Mouse (Mus musculus) heart, embryonic 13.5 days (tissue): ENCODE results near the gene Dhrs9. TPM values are rescaled to one million over a fixed set of nuclear protein-coding genes. Genes with fewer than 3 reads are reported as not detected.

Experiments
- ATAC-seq: fragments of 200-750 bp; cut with Nextera tagmentation; 2 replicates; pipeline ENCODE4 v1.8.0; 2017; ENCODE audit warnings: moderate TSS enrichment; ENCODE audit not compliant: insufficient number of reproducible peaks, low FRiP score, low TSS enrichment; ENCODE audit errors: extremely low read depth
- H3K27ac ChIP-seq: fragments of 300-500 bp; sonication (generic); replicated peaks from 2 replicates; pipeline ENCODE4 v1.5.1; 2015; ENCODE audit warnings: moderate library complexity, mild to moderate bottlenecking, inconsistent platforms
- H3K27me3 ChIP-seq: fragments of 300-500 bp; sonication (generic); replicated peaks from 2 replicates; pipeline ENCODE4 v1.6.1; 2015; ENCODE audit warnings: mild to moderate bottlenecking, inconsistent platforms
- H3K36me3 ChIP-seq: fragments of 300-500 bp; sonication (generic); 2 replicates; pipeline ENCODE4 v1.6.1; 2015; ENCODE audit warnings: mild to moderate bottlenecking, inconsistent platforms
- H3K4me1 ChIP-seq: fragments of 300-500 bp; sonication (generic); 2 replicates; pipeline ENCODE4 v1.6.1; 2015; ENCODE audit warnings: inconsistent platforms
- H3K4me2 ChIP-seq: fragments of 300-500 bp; sonication (generic); 2 replicates; pipeline ENCODE4 v1.6.1; 2015; ENCODE audit warnings: inconsistent platforms, mild to moderate bottlenecking, moderate library complexity
- H3K4me3 ChIP-seq: fragments of 300-500 bp; sonication (generic); 2 replicates; pipeline ENCODE4 v1.5.1; 2015; ENCODE audit warnings: moderate library complexity, mild to moderate bottlenecking, inconsistent platforms
- H3K9ac ChIP-seq: fragments of 300-500 bp; sonication (generic); 2 replicates; pipeline ENCODE4 v1.6.1; 2015; ENCODE audit warnings: inconsistent platforms, mild to moderate bottlenecking, moderate library complexity
- H3K9me3 ChIP-seq: fragments of 300-500 bp; sonication (generic); 2 replicates; pipeline ENCODE4 v1.6.1; 2016; ENCODE audit warnings: inconsistent platforms
- whole genome bisulfite sequencing: fragments of 180-500 bp; shearing (Covaris S2); methylation state at CpG from one replicate; pipeline ENCODE4 v1.1.7; 2015; ENCODE audit warnings: mixed read lengths; 5-methylcytosine and 5-hydroxymethylcytosine counted together
- polyA plus RNA-seq: library from polyadenylated mRNA; unstranded; fragments of >200 nt; fragmentation: Nextera tagmentation; extraction: Ambion mirVana; gene quantifications from 2 replicates; pipeline ENCODE4 v1.2.1, GENCODE M21; 2015

Gene Dhrs9
- polyA plus RNA-seq, 1 experiment from 2014 or later: not detected

DNA sequence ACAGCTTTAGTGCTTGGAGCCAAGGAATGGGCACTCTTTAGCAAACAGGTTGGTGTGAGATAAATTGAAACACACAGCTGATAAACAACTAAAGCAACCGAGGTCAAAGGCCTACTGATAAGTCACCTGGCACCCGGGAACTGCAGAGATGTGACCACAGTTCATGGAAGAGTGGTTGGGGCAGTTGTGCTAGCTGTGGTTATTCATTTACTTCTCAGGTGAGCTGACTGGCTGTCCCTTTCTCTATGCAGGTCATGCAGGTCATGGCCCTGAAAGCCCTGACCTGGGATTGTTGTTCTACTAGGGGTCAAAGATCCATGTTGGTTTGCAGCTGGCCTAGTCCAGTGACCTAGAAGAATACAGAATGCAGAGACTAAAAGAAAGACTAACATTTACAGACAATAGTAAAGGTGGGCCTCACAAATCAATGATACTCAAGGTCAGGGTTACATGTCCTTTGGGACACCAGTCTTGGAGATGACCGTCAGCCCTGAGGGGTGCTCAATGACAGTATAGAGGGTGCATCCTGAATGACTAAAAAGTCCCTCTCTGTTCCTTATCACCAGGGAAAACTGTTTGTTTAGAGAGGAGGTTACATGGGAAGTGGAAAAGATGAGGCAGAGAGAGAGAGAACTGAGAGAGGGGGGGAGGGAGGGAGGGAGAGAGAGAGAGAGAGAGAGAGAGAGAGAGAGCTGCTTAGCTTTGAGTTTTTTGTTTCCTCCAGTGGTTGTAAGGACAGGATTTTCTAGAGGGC is 6.0 kb downstream of the Dhrs9 start:
- no peaks in the 10 kb centered on the region for H3K36me3 ChIP-seq
- ATAC-seq: no peak
- no peaks in the 10 kb centered on the region for H3K9me3 ChIP-seq
- peaks cover 7% of the 10 kb centered on the region; the same call in 1 of the 2 replicates for H3K4me1 ChIP-seq
- H3K27me3 ChIP-seq: no peaks in the 10 kb centered on the region
- H3K9ac ChIP-seq: no peak overlapping the region
- no peak overlapping the region for H3K27ac ChIP-seq
- no peak overlapping the region for H3K4me2 ChIP-seq
- no peak overlapping the region for H3K4me3 ChIP-seq
- WGBS: 48% methylated on average over 3 of the region's 3 CpGs

DNA sequence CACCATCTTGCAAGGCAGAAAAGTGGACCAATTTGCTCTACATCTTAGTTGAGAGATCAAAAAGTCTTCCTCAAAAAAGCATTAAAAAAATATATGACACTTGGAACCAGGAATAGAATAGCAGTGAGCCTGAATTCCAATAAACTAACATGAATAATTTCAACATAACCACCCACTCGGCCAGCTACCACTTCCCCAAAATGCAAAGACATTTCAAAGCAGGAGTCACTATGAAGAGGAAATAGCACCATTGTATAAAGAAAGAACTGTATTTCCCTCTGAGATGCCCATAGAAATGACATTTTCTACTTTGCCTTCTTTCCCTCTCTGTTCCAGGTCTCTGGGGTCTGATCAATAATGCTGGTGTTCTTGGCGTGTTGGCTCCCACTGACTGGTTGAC is 13.7 kb downstream of the Dhrs9 start:
- no peak overlapping the region for H3K4me3 ChIP-seq
- no peak overlapping the region for H3K9ac ChIP-seq
- H3K27me3 ChIP-seq: no peaks in the 10 kb centered on the region
- no peaks in the 10 kb centered on the region for H3K36me3 ChIP-seq
- H3K4me1 ChIP-seq: peaks cover 5% of the 10 kb centered on the region
- H3K4me2 ChIP-seq: no peak overlapping the region
- H3K27ac ChIP-seq: no peak overlapping the region
- WGBS: 80% methylated on average over 2 of the region's 2 CpGs
- no peaks in the 10 kb centered on the region for H3K9me3 ChIP-seq
- no peak for ATAC-seq

DNA sequence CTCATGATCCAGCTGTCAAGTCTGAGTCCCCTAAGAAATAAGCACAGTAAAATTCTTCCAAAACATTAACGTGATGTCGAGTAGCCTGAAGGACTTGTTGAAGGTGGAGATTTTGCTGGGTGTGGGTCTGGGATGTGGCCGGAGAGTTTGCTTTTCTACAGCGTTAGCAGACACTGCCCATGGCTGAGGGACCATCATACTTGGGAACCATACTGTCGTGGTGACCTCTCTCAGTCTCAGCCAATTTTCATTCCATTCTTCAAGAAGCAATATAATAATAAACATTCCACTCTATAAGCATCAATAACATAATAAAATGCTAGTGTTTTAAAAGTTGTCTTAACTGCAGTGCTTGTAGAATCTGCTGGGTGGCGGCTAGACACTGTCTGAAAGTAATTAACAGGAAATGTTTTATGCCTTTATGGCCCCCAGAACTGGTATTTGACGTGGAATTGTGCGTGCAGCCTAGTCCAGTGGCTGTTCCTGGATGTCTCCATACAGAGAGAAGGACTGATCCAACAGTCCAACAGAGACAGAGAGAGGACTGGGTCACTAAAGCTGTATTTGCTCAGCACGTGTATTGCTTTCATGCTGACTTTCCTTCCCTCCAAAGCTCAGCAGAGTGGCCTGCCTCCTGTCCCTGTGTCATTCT is 15.5 kb downstream of the Dhrs9 start:
- H3K27ac ChIP-seq: no peak overlapping the region
- H3K4me2 ChIP-seq: no peak overlapping the region
- H3K9ac ChIP-seq: no peak overlapping the region
- H3K4me3 ChIP-seq: no peak overlapping the region
- ATAC-seq: no peak
- peaks cover 5% of the 10 kb centered on the region for H3K4me1 ChIP-seq
- H3K36me3 ChIP-seq: no peaks in the 10 kb centered on the region
- no peaks in the 10 kb centered on the region for H3K27me3 ChIP-seq
- WGBS: 77% methylated on average over 9 of the region's 9 CpGs
- H3K9me3 ChIP-seq: no peaks in the 10 kb centered on the region

DNA sequence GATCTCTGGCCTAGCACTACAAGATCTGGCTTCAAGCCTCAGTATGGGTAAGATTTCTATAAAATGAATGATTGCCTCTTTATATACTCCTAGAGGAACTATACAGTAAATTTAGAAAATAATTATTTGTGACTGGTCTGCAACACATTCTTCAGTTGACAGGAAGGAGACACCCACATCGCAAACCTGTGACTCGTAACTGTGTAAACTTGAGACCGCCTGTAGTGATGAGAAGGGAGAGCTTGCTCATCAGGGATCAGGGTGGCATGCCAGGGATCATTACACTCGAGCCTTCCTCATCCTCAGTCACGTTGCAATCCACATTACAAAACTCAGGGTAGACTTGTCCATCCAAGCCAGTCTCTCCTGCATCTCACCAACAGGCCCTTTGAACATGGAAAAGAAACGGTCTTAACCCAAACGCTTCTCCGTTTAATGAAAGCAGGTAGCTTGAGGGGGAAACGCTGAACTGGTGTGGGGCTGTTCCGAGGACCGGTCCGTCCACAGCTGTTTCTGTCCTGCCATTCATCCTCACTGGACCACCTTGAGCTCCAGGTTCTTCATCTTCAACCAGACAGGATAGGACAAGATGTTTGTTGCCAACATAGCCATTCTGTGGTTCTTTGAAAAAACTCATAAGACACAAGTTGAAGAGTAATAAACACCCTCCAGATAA is 16.7 kb downstream of the Dhrs9 start:
- no peak for ATAC-seq
- no peak overlapping the region for H3K27ac ChIP-seq
- H3K9ac ChIP-seq: no peak overlapping the region
- H3K9me3 ChIP-seq: no peaks in the 10 kb centered on the region
- WGBS: 81% methylated on average over 12 of the region's 12 CpGs
- no peak overlapping the region for H3K4me3 ChIP-seq
- H3K36me3 ChIP-seq: no peaks in the 10 kb centered on the region
- H3K4me1 ChIP-seq: peaks cover 11% of the 10 kb centered on the region
- H3K27me3 ChIP-seq: no peaks in the 10 kb centered on the region; the same call in 1 of the 2 replicates
- H3K4me2 ChIP-seq: no peak overlapping the region

DNA sequence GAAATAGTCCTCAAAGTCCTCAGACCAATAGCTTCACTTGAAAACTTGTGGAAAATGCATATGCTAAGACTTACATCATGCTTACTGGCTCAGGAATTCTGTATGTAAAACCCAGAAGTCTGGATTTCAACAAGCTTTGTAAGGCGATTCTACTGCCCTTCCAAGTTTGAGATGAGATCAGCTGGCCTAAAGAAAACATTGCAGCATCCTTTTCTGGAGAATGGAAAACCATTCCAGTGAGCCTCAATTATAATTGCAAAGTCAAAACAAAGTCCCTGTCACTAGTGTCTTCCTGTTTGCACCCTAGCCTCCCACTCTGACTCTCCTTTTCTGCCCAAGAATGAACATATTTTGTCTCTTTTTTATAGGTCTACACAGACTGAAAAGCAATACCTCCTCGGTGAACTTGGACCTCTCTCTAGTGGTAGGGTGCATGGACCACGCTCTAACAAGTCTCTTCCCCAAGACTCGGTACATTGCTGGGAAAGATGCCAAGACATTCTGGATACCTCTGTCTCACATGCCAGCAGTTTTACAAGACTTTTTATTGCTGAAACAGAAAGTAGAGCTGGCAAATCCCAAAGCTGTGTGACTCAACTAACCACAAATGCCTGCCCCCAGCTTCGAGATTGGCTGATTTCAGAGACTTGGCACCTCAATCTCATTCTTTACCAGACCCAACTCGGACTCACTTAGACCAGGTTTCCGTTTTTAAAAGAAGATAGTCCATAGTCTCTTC is 20.8 kb downstream of the Dhrs9 start:
- Histone ChIP-seq H3K4me3 (no peak overlapping the region), H3K36me3 (no peaks in the 10 kb centered on the region), H3K4me2 (no peak overlapping the region), H3K27me3 (no peaks in the 10 kb centered on the region; the same call in 1 of the 2 replicates), H3K27ac (no peak overlapping the region), H3K9me3 (no peaks in the 10 kb centered on the region), H3K4me1 (0 out of 2 replicates have a peak, but pooled peaks cover 6% of the 10 kb centered on the region), H3K9ac (no peak overlapping the region)
- no peak for ATAC-seq
- WGBS: 60% methylated on average over 7 of the region's 7 CpGs

DNA sequence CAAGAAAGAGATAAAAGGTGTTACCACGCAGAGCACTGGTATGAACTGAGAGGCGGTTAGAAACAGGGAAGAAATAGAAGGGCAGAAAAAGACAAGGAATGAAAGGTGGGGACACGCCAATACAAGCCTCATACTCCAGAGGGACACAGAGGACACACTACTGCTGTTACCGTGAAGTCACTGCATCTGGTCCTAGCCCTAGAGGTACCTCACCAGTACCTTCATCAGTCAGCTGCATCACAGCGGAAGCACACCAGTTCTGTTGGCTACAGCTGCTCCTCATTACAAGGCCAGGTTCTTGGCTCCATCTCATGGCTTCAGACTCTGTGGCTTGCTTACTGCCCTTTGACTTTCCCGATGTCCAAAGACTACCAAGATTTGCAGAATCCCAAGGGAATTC is 21.6 kb downstream of the Dhrs9 start:
- WGBS: 75% methylated on average over 6 of the region's 6 CpGs
- no peak overlapping the region for H3K9ac ChIP-seq
- H3K27me3 ChIP-seq: no peaks in the 10 kb centered on the region; the same call in 1 of the 2 replicates
- no peaks in the 10 kb centered on the region for H3K36me3 ChIP-seq
- H3K9me3 ChIP-seq: no peaks in the 10 kb centered on the region
- H3K4me1 ChIP-seq: 0 out of 2 replicates have a peak, but pooled peaks cover 6% of the 10 kb centered on the region
- H3K27ac ChIP-seq: no peak overlapping the region
- H3K4me3 ChIP-seq: no peak overlapping the region
- ATAC-seq: no peak
- H3K4me2 ChIP-seq: no peak overlapping the region

DNA sequence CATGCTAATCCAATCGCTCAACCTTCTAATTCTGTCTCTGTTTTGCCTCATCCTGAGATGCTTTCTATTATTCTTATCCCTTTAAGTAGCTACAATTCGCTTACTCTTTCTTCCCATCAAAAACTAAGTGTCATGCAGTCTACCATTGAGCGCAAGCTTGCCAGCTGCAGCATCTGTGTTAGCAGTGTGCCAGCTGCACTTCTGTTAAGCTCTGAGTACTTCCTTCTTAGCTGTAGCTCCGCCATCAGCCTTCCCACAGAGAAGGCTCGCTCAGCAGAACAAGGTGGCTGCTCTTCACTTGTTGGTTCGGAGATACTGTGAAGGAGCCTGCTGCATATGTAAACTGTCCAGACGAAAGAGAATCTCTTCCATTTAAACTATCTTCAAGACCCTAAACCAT is 22.1 kb downstream of the Dhrs9 start:
- no peak overlapping the region for H3K4me3 ChIP-seq
- no peaks in the 10 kb centered on the region for H3K9me3 ChIP-seq
- H3K27me3 ChIP-seq: no peaks in the 10 kb centered on the region; the same call in 1 of the 2 replicates
- no peak overlapping the region for H3K27ac ChIP-seq
- no peak overlapping the region for H3K4me2 ChIP-seq
- WGBS: 76% methylated on average over 7 of the region's 7 CpGs
- no peaks in the 10 kb centered on the region for H3K36me3 ChIP-seq
- no peak overlapping the region for H3K9ac ChIP-seq
- 0 out of 2 replicates have a peak, but pooled peaks cover 6% of the 10 kb centered on the region for H3K4me1 ChIP-seq
- no peak for ATAC-seq

DNA sequence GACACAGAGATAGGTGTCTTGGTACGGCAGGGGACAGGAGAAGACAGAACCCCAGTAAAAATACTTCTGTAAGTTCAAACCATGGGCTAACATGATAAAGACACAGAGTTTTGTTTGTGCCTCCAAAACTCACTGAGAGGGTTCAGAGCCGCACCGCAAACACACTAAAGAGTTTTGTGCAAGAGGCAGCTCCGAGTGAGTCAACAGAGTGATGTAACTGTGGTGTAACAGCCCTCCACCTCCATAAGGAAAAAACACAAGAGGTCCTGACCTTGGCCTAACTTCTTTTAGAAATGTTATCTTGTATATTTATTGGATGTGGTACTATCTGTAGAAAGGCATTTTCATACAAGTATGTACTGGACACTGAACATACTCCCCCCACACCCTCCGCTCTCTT is 25.4 kb downstream of the Dhrs9 start:
- Histone ChIP-seq H3K4me2 (no peak overlapping the region), H3K27me3 (no peaks in the 10 kb centered on the region; the same call in 1 of the 2 replicates), H3K4me1 (0 out of 2 replicates have a peak, but pooled peaks cover 6% of the 10 kb centered on the region), H3K9me3 (no peaks in the 10 kb centered on the region), H3K27ac (no peak overlapping the region), H3K4me3 (no peak overlapping the region), H3K9ac (no peak overlapping the region), H3K36me3 (no peaks in the 10 kb centered on the region)
- no peak for ATAC-seq
- 83% methylated on average over 5 of the region's 5 CpGs for WGBS

DNA sequence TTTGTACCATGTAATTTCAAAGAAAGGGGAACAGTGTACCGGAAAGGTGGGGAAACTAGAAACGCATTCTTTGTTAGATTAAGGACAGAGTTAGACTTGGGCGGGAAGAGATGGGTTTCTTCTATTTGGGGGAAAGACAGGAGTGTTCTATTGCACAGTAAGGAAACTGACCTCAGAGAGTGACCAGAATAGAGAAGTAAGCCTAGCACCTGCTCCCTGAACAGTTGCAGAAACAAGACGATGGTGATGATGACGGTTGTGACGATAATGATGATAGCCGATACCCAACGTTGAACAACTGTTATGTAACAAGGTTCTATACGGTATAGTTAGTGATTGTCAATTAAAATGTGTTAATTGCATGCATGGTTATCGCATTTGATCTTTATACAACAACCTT is 34.3 kb downstream of the Dhrs9 start:
- 86% methylated on average over 10 of the region's 10 CpGs for WGBS
- Histone ChIP-seq H3K36me3 (no peaks in the 10 kb centered on the region), H3K4me1 (peaks cover 9% of the 10 kb centered on the region; the same call in 1 of the 2 replicates), H3K27ac (no peak overlapping the region), H3K4me3 (no peak overlapping the region), H3K9me3 (no peaks in the 10 kb centered on the region), H3K9ac (no peak overlapping the region), H3K4me2 (no peak overlapping the region), H3K27me3 (no peaks in the 10 kb centered on the region)
- no peak for ATAC-seq

DNA sequence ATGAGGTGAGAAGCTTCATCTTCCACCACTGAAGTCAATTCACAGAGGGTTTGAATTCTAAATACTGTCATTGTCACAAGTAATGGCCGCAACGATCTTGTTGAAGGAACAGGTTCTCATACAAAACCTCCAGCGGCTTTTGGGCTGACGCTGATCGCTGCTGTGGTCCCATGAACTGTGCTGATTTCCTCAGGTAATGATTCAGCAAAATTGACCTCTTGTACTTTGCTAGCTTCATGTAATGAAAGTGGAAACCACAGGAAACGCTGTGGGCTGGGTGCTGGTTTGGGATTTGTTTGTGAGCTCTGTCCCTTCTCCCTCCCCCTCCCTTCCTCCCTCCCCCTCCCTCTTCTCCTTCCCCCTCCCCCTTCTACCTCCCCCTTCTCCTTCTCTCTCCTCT is 34.8 kb downstream of the Dhrs9 start:
- no peaks in the 10 kb centered on the region for H3K27me3 ChIP-seq
- peaks cover 9% of the 10 kb centered on the region; the same call in 1 of the 2 replicates for H3K4me1 ChIP-seq
- no peak overlapping the region for H3K4me3 ChIP-seq
- no peak overlapping the region for H3K27ac ChIP-seq
- no peaks in the 10 kb centered on the region for H3K9me3 ChIP-seq
- no peak overlapping the region for H3K4me2 ChIP-seq
- H3K9ac ChIP-seq: no peak overlapping the region
- WGBS: 75% methylated on average over 6 of the region's 6 CpGs
- no peaks in the 10 kb centered on the region for H3K36me3 ChIP-seq
- no peak for ATAC-seq
